Mouse (Mus musculus): Measurements from ENCODE around the gene Zfp281. TPM values are rescaled to one million over a fixed set of nuclear protein-coding genes. Genes with fewer than 3 reads are reported as not detected.

Gene Zfp281
- total RNA-seq, 2 experiments from 2014 or later = 10.9 to 23.1 TPM

DNA sequence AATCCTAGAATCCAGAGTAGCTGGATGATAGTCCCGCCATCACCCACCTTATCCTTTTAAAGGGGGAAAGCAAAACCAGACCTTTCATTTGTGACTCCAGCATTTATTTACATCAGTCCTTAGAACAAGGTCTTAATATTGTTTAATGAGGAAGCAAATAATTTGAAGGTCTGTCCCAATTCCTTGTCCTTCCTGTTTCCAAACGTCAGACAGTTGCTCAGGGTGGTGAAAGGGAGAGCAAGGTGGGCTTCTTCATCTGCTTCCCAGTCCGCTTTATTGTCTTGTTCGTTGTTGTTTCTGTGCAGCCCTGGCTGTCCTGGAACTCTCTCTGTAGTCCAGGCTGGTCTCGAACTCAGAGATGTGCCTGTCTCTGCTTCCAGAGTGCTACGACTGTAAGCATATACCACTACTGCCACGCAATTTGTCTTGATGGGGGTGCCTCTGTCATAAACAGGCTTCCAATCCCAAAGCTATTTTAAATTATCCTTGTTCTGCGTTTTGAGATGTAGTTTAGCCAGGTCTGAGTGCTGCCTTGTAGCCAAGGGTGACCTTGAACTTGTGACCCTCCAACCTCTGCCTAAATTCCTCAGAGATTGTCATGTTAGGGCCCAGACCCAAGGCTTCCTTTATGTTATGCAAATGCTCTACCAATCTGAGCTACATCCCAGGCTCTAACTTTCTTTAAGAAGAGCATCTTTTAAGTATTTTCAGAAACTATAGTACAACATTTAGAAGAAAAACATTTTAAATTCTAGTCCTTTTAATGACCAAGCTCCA is 21.3 kb downstream of the Zfp281 start:
- peak; percentile 53 for ATAC-seq (replicated peaks; ENCODE audit: poor library complexity, severe bottlenecking)

DNA sequence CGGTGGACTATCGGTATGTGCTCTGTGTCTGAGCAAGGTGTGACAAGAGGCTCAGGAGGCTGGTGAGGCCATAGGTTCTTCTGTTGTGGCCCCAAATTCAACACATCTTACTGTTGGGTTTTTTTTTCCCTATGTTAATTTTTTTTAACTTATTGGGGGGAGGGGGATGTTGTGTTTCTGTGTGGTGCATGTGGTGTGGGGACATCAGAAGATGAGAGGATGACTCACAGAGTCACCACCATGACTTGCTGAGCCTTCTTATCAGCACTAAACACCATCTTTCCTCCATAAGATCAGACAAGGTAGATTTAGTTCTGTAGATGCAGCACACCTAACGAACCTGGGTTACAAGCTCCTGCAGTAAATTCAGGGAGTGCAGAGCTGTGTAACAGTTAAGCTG is 27.4 kb downstream of the Zfp281 start:
- no peak for ATAC-seq (replicated peaks; ENCODE audit: poor library complexity, severe bottlenecking)

DNA sequence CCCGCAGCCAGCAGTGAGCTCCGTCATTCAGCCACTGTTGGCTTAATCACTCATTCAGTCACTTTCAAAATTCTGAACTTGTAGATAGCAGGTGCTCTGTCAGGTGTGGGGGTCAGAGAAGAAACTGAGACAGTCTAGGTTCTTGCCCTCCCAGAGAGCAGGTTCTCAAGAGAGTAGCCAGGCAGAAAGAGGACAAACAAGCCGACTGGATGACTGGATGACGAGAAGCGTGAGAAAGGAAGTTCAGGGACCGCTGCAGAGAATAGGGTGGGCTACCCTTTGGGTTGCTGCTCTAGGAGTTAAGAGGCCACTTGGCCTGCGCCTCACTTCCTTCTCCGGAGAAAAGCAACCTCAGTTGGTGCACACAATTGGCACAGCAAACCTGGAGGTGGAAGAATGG is 28.8 kb downstream of the Zfp281 start:
- no peak for ATAC-seq (replicated peaks; ENCODE audit: poor library complexity, severe bottlenecking)

DNA sequence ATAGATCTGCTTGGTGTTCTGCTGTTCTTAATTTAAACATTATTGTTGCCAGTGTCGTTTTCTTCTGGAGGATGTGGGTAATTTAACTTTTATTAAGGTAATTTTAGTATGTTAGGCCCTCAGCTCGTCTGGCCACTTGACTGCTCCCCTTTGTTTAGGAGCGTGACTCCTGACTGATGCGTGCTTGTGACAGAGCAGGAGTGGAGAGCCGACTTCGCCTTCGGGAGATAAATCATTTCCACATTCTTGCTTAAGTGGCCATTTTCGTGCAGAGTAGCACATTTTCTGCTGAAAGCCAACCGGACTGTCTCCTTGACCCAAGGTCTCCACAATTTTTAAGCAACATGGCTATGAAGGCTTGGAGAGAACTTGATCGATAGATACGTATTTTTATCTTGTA is 29.7 kb downstream of the Zfp281 start:
- ATAC-seq (replicated peaks; ENCODE audit: poor library complexity, severe bottlenecking) = no peak

DNA sequence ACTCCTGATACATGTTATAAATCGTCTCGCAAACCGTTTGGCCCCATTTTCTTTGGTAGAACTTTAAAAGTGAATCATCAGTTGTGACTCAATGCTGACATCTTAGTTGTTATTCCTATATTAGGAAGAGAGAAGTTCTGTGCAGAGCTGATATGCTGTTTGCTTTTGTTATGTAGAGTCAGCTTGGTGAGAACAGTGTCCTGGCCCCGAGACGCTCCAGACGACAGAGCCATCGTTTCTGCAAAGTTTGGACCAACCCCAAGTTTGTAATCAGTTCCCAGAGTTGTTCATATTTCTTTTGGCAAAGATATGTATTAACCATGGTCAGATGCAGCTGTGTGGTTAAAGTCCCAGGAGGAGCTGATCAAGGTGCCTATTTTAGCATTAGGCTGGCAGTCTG is 31.9 kb downstream of the Zfp281 start:
- ATAC-seq (replicated peaks; ENCODE audit: poor library complexity, severe bottlenecking) = no peak

DNA sequence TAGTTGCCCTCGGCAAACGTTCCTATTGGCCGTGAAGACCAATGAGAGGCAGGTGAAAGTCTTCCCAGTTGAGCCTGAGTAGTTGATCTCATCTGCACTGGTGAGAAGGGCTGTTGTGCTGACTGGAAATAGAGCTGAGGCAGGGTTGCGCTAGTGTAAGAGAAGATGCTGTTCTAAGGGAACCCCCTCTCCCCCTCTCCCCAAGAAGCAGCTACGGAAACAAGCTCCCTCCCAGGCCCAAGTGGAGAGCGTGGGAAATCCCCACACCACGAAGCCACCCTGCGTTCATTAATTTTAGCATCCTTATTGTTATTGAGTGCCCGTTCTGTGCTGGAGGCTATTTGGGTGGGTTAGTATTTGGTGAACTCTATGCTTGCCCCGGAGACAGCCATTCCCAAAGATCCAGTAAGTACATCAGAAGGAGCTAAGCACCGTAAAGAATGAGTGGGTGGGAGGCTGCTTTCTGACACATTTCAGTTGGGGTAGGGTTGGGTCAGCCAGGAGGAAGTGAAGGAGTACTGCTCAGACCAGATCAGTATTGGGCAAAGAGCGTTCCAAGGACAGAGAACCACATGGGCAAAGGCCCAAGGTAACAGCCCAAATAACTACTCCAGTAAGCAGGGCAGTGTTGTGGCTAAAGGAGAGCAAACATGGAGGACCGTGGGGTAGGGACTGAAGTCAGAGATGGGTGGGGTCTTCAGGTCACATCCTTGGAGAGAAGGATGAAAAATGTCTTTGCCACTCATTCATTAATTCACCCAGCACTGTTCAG is 33.9 kb downstream of the Zfp281 start:
- no peak for ATAC-seq (replicated peaks; ENCODE audit: poor library complexity, severe bottlenecking)

DNA sequence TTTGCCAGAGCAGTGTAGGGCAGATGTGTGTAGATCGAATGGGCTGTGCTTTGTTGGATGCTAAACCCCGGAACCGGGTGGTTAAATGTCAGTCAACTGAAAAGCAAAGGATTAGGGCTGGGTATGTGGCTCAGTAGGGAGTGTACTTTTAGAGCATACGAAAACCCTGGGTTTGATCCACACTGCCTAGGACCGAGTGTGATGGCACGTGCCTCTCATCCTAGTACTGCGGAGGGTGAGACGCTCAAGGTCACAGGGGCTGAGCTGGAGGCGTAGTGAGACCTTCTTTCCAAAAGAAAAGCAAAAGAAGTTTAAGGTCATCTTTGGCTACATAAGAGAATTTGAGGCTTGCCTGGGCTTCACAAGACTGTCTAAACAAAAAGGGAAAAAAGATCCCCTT is 34.6 kb downstream of the Zfp281 start:
- no peak for ATAC-seq (replicated peaks; ENCODE audit: poor library complexity, severe bottlenecking)

DNA sequence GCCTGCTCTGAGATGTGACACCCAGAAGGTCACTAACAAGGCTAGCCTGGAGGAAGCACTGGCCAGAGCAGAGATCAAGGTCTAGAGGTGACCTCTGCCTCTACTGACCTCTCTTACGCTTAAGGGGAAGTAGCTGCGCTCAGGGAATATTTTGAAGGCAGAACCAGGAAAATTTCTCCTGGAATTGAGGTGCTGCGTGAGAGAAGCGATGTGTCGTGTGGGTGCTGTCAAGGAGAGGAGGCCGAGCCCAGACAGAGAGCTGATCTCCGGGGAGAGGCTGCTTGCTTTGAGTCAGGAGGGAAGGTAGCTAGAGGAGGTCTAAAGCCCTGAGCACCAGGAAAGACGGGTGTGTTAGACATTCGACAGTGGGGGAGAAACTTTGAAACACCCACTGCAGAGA is 35.2 kb downstream of the Zfp281 start:
- ATAC-seq (replicated peaks; ENCODE audit: poor library complexity, severe bottlenecking) = no peak

DNA sequence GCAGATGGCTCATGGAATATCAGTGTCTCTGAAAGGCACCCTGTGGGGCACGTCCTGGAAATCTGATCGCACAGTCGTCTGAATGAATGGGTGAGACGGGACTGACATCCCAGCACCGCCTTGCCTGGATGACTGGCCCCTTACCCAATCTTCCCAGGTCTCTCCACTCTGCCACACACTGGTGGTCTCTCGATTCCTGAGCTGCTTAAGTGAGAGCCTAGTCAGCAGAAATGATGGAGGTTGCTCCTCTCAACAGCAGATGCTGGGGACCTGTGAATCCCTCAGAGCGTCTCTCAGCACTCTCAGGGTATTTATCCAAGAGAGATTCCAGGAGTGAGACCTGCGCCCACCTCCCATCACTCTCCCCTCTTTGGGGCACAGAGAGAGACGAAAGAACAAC is 36.8 kb downstream of the Zfp281 start:
- ATAC-seq (replicated peaks; ENCODE audit: poor library complexity, severe bottlenecking) = no peak

DNA sequence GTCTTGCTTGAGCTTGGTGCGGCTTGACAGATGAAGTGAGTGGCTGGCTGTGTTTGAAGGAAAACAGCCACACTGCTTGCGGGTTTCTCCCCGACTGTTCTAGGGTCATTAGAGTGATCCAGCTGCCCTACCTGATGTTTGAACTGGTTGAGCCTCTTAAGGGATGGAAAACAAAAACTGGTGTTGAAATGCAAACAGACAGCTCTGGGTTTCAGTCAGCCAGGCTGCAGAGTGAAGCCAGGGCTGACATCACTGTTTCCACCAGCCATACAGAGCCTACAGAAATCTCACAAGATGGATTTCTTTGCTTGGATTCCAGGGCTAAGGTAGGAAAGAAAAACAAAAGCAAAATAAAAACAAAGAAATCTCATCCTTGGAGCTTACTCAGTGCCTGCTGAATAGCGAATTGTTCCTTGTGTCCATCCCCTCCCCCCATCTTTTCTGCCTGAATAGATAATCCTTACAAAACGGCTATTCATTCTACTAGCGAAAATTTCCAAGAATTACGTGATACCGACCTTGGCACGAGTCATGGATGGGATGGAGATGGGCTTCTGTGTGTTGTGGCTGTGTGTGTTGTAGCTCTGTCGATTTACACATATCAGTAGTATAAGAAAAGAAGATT is 37.4 kb downstream of the Zfp281 start:
- no peak for ATAC-seq (replicated peaks; ENCODE audit: poor library complexity, severe bottlenecking)

DNA sequence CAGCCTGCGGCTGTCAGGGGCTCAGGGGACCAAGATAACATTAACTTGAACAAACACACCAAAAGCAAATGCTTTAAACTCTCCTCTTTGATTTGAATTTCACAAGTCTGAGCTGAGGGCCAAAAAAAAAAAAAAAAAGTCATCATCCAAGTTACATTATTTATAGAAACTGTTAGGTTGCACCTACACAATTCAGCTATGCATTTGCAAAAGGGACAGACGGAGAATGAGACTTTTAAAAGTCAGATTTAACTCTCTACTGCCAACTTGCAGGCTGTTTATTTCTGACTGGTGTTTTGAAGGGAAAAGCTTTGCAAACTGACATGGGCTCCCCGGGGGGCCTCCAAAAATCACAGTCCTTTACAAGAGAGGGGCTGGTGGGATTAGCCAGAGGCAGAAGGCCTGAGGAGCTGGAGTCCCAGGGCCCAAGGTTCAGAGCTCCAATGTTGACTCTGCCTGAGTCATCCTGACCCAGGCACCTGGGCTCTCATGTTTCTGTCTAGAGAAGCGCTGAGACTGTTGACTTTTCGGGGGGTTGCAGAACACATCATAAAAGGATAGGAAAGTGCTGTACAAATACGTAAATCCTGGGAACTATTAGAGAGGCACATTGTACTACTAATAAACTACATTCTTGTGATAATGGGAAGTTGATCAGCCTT is 40.4 kb downstream of the Zfp281 start:
- ATAC-seq (replicated peaks; ENCODE audit: poor library complexity, severe bottlenecking) = no peak

DNA sequence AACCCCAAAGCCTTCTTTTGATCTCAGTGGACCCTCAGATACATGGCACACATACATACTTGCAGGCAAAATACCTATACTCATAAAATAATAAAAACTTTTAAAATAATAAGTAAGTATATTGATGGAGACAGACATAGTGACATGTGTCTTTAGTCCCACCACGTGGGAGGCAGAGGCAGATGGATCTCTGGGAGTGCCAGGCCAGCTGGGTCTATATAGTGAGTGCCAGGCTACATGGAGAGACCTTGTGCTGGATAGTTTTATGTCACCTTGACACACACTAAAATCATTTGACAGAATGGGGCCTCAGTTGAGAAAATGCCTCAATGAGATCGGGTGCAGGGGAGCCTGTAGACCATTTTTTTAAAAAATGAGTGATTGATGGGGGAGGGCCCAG is 41.8 kb downstream of the Zfp281 start:
- ATAC-seq (replicated peaks; ENCODE audit: poor library complexity, severe bottlenecking) = no peak

DNA sequence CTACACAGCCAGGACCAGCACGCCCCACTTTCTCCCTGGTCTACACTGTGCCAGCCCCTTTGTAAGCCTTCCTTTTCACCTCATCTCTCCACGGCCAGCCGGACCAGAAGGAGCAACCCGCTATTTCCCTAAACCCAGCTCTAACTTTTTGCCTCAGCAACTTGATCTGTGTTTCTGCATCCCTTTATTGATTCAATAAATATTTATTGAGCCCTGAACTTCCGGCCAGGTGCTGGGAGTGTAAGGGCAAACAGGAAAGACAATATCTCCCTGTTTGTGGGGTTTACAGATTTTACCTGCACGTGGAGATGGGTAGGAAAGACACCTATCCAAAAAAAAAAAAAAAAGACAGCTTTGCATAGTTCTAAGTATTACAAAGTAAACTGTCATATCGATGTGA is 45.2 kb downstream of the Zfp281 start:
- ATAC-seq (replicated peaks; ENCODE audit: poor library complexity, severe bottlenecking) = no peak

DNA sequence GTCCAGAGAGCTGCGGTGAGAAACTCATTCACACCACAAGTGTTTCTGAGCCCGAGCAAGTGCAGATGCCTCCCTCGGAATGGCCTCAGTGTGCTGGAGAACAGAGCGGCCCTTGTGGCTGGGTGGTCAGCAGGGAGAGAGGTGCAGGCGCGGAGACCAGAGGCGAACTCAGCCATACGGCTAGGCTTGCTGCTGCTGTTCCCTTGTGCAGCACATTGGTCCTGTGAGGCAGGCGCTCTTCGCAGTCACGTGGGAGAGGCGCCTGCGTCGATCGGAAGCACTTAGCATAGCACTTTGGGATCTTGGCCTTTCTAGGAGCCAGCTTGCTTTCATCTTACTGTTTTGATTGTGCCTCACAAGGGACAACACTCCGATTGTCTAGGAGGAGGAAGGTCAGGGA is 45.7 kb downstream of the Zfp281 start:
- no peak for ATAC-seq (replicated peaks; ENCODE audit: poor library complexity, severe bottlenecking)

DNA sequence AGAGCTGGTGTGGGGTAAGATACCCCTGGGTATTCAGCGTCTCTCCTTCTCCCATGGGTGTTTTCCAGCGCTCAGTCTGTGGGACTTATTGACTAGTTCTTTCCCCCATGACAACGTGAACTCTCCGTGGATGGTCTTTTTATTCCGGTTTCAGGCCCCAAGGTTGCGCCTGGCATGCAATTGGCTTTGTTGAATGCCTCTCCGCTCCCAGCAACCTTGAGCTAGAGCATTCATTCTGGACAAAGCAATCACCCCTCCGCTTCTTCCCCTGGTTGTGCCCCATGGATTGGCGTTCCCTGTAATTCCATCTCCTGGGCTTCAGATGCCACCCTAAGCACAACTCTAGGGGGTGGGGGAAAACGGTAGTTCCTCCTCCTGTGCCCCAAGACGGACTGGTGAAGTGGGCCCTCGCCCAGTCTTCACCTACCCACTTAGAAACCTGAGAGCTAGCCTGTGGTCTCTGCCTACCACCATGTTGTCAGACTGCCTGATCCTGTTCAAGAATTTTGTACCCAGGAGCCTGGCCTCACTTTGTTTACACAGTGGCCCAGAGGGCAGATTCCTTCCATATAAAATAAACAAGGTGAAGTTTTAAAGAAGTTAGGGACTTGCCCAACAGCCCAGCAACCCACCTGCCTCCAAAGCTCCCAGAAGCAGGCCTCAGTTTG is 47.2 kb downstream of the Zfp281 start:
- no peak for ATAC-seq (replicated peaks; ENCODE audit: poor library complexity, severe bottlenecking)

DNA sequence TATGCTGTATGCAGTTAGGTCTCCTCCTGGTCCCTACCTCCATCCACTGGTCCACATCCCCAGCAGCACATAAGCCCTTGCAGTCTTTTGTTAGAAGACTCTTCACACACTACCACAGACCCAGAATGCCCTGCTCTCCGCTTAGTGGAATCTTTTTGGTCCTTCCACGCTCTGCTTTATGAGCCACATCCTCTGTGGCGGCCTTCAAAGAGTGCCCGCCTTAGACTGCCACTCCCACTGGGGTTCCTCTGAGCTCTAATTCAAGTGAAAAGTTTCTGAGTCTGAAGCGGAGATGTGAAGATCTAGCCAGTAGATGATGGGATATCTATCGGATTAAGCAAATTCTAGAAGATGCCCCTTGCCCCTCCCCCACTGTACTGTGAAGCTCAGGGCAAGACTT is 47.9 kb downstream of the Zfp281 start:
- no peak for ATAC-seq (replicated peaks; ENCODE audit: poor library complexity, severe bottlenecking)

DNA sequence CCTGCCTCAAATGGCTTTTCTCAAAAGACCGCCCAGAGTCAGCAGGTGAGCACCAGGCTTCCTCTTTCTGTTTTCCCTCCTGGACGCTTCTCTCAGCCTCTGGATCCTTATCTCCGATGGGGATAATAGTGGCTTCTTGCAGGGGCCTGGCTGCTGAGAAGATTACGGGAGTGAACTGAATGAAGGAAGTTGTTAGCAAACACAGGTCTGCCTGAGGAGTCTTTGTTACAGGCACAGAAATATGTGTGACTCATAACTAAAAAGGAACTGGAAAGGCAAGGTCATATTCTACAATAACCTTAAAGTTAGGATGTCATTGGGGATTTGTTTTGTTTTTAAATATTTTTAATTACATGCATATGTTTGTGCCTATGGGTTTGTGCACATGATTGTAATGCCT is 48.6 kb downstream of the Zfp281 start:
- ATAC-seq (replicated peaks; ENCODE audit: poor library complexity, severe bottlenecking) = peak; percentile 25

DNA sequence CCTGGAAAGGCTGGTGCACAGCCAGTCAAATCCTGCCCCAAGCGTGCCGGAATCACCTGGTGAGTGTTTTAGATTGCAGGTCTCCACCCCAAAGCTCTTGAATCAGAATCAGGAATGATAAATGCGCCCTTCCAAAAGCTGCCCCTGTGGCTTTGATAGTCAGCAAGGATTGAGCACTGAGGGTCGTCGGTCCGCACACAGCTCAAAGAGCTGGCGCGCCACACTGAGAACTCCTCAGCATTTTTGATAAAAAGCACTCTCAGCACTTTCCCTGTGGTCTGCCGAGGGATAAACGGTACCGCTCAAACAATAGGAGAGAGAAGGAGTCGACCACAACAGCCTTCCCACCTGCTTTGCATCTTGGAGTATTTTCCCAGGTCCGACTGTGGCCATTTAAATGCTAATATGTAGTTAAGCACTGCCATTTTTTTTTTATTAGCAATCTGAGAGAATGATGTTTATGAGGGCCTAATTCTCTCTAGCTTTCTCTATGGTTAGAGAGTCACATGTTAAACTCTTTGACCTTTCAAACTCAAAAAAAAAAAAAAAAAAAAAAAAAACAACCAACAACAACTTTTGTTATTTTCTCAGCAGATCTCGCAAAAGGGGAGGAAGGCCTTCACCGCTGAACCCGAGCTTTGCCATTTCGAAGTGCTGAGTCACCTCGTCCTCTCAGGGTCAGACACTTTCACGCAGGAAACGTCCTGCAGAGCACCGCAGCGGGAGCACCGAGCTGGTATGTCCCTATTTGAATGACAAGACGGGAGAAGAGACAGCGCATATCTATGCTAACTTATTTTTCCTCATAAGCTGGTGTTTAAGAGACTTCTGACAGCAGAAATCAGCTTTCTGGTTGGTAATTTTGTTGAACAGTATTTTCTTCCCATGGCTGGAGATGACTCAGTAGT is 50.1 kb downstream of the Zfp281 start:
- 0 out of 2 replicates have a peak, but pooled peaks have one; percentile 41 for ATAC-seq (replicated peaks; ENCODE audit: poor library complexity, severe bottlenecking)

DNA sequence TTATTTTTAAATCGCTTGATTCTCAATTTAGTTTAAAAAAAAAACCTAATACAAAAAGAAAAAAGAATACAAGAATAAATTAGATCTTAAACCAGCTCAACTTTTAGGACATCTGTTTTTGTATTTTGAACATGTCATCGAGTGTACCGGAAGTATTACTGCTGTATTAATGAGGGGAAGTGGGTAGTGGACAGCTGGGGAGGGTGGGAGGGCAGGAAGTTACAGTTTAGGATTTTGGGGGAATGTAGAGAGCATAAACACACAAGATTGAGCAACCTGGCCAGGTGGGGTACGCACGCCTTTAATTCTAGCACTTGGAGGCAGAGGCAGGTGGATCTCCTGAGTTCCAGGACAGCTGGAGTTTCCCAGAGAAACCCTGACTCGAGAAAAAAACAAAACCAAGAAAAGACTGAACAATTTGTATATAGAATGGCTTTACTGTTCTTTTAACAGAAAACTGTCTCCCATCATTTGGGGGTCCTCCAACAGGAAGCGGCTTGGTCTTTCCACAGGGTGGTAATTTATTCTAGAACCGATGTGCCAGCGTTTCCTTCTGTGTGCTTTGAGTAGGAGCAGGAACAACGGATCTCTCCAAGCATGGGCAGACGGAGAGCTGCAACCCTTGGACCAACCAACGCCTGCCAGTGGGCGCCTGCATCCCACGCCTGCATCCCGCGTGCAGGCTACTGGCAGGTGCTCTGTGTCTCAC is 51.2 kb downstream of the Zfp281 start:
- ATAC-seq (replicated peaks; ENCODE audit: poor library complexity, severe bottlenecking) = peak; percentile 73

Measured in granulocyte monocyte progenitor cell, adult 5-6 weeks (primary cell).